Mouse (Mus musculus) lung, embryonic 16.5 days (tissue): ENCODE data around the gene 5730455P16Rik. TPM values are rescaled to one million over a fixed set of nuclear protein-coding genes. Genes with fewer than 3 reads are reported as not detected.
"Not testable (repeated sequence)": the region's sequence is repeated elsewhere in the genome, so short reads cannot be mapped to it uniquely, and the experiment has no call there.

Source experiments
- ATAC-seq: fragments of 200-750 bp; cut with Nextera tagmentation; 2 replicates; pipeline ENCODE4 v1.8.0; 2017; ENCODE audit warnings: low read depth, mild to moderate bottlenecking, moderate library complexity
- H3K27ac ChIP-seq: fragments of 300-500 bp; sonication (generic); 2 replicates; pipeline ENCODE4 v1.5.1; 2014; ENCODE audit warnings: mild to moderate bottlenecking, control low read depth, low read length
- H3K27me3 ChIP-seq: fragments of 300-500 bp; sonication (generic); 2 replicates; pipeline ENCODE4 v1.6.1; 2014; ENCODE audit warnings: low read depth, low read length, mixed read lengths; ENCODE audit not compliant: control insufficient read depth, insufficient read depth
- H3K36me3 ChIP-seq: fragments of 300-500 bp; sonication (generic); 2 replicates; pipeline ENCODE4 v1.6.1; 2014; ENCODE audit warnings: low read length; ENCODE audit not compliant: control insufficient read depth, insufficient read depth
- H3K4me1 ChIP-seq: fragments of 300-500 bp; sonication (generic); replicated peaks from 2 replicates; pipeline ENCODE4 v1.6.1; 2014; ENCODE audit warnings: low read length, mixed read lengths; ENCODE audit not compliant: control insufficient read depth, insufficient read depth
- H3K4me2 ChIP-seq: fragments of 300-500 bp; sonication (generic); 2 replicates; pipeline ENCODE4 v1.6.1; 2014; ENCODE audit warnings: low read depth, low read length, control low read depth
- H3K4me3 ChIP-seq: fragments of 300-500 bp; sonication (generic); 2 replicates; pipeline ENCODE4 v1.5.1; 2014; ENCODE audit warnings: mild to moderate bottlenecking, low read length, control low read depth
- H3K9ac ChIP-seq: fragments of 300-500 bp; sonication (generic); 2 replicates; pipeline ENCODE4 v1.6.1; 2014; ENCODE audit warnings: low read length, control low read depth
- H3K9me3 ChIP-seq: fragments of 300-500 bp; sonication (generic); 2 replicates; pipeline ENCODE4 v1.6.1; 2016; ENCODE audit warnings: low read length; ENCODE audit not compliant: control insufficient read depth
- WGBS: fragments of 180-500 bp; shearing (Covaris S2); extraction: QIAGEN DNeasy Blood & Tissue Kit; methylation state at CpG from one replicate; pipeline ENCODE4 v1.1.7; 2014; 5-methylcytosine and 5-hydroxymethylcytosine counted together
- polyA plus RNA-seq: library from polyadenylated mRNA; unstranded; fragments of >200 nt; fragmentation: Nextera tagmentation; extraction: Ambion mirVana; gene quantifications from 2 replicates; pipeline ENCODE4 v1.2.1, GENCODE M21; 2015

5730455P16Rik gene
- 17.5 and 19.4 TPM in 2 replicates for polyA plus RNA-seq

- no peaks in the 10 kb centered on the region for H3K9me3 ChIP-seq
- H3K27me3 ChIP-seq: no peaks in the 10 kb centered on the region
- peak; percentile 87 for ATAC-seq
- peak within 1 kb of the TSS; percentile 96 for H3K9ac ChIP-seq
- peak within 1 kb of the TSS; percentile 90 for H3K4me2 ChIP-seq
- H3K4me3 ChIP-seq: peak within 1 kb of the TSS; percentile 89
- peak within 1 kb of the TSS; percentile 71 for H3K27ac ChIP-seq
- 2% methylated on average over 30 of the region's 43 CpGs for WGBS
- H3K36me3 ChIP-seq: peaks cover 9% of the 10 kb centered on the region
- H3K4me1 ChIP-seq: peaks cover 10% of the 10 kb centered on the region; the same call in 1 of the 2 replicates
Observed at GRCm38 (mm10) chr11:80377712-80378451, at the start of gene 5730455P16Rik. TSS of gene 5730455P16Rik (minus strand) at chr11:80378034.

- H3K27ac ChIP-seq, H3K4me2 ChIP-seq, H3K4me1 ChIP-seq, ATAC-seq, H3K36me3 ChIP-seq, H3K9me3 ChIP-seq, H3K27me3 ChIP-seq, H3K9ac ChIP-seq, H3K4me3 ChIP-seq: not testable (repeated sequence)
- 76% methylated on average over 16 of the region's 16 CpGs for WGBS
Observed at GRCm38 (mm10) chr11:80426029-80426813, 48.4 kb upstream of the 5730455P16Rik start.

GRCm38 (mm10) chr11:80425247-80425778 lies 47.5 kb upstream of the 5730455P16Rik start:
- ATAC-seq: no peak
- H3K4me1 ChIP-seq: peaks cover 5% of the 10 kb centered on the region
- no peak overlapping the region for H3K27ac ChIP-seq
- H3K9ac ChIP-seq: no peak overlapping the region
- H3K27me3 ChIP-seq: no peaks in the 10 kb centered on the region
- H3K9me3 ChIP-seq: no peaks in the 10 kb centered on the region
- 60% methylated on average over 5 of the region's 5 CpGs for WGBS
- no peaks in the 10 kb centered on the region for H3K36me3 ChIP-seq
- H3K4me3 ChIP-seq: no peak overlapping the region
- no peak overlapping the region for H3K4me2 ChIP-seq

- H3K9ac ChIP-seq: no peak overlapping the region
- no peaks in the 10 kb centered on the region for H3K27me3 ChIP-seq
- H3K4me3 ChIP-seq: no peak overlapping the region
- peaks cover 2% of the 10 kb centered on the region for H3K4me1 ChIP-seq
- no peak overlapping the region for H3K4me2 ChIP-seq
- ATAC-seq: no peak
- no peak overlapping the region for H3K27ac ChIP-seq
- no peaks in the 10 kb centered on the region for H3K36me3 ChIP-seq
- H3K9me3 ChIP-seq: no peaks in the 10 kb centered on the region
- 77% methylated on average over 2 of the region's 2 CpGs for WGBS
Observed at GRCm38 (mm10) chr11:80424691-80425090, 46.9 kb upstream of the 5730455P16Rik start.

- 75% methylated on average over 7 of the region's 7 CpGs for WGBS
- peaks cover 5% of the 10 kb centered on the region for H3K9me3 ChIP-seq
- H3K36me3 ChIP-seq: peaks cover 7% of the 10 kb centered on the region
- H3K27me3 ChIP-seq: no peaks in the 10 kb centered on the region
- H3K9ac ChIP-seq: no peak overlapping the region
- no peak overlapping the region for H3K4me2 ChIP-seq
- H3K4me3 ChIP-seq: no peak overlapping the region
- no peaks in the 10 kb centered on the region for H3K4me1 ChIP-seq
- no peak for ATAC-seq
- no peak overlapping the region for H3K27ac ChIP-seq
Observed at GRCm38 (mm10) chr11:80421421-80422047, 43.7 kb upstream of the 5730455P16Rik start.

GRCm38 (mm10) chr11:80420202-80420984 lies 42.6 kb upstream of the 5730455P16Rik start:
- Histone ChIP-seq H3K4me3 (no peak overlapping the region), H3K36me3 (peaks cover 12% of the 10 kb centered on the region), H3K4me1 (no peaks in the 10 kb centered on the region), H3K27me3 (no peaks in the 10 kb centered on the region), H3K27ac (no peak overlapping the region), H3K4me2 (no peak overlapping the region), H3K9ac (no peak overlapping the region), H3K9me3 (peaks cover 5% of the 10 kb centered on the region)
- no peak for ATAC-seq
- 53% methylated on average over 2 of the region's 2 CpGs for WGBS

GRCm38 (mm10) chr11:80419743-80420142 lies 41.9 kb upstream of the 5730455P16Rik start:
- no peak overlapping the region for H3K4me3 ChIP-seq
- no peak overlapping the region for H3K27ac ChIP-seq
- H3K36me3 ChIP-seq: peaks cover 17% of the 10 kb centered on the region
- no peak overlapping the region for H3K4me2 ChIP-seq
- H3K9me3 ChIP-seq: peaks cover 5% of the 10 kb centered on the region
- no peaks in the 10 kb centered on the region for H3K27me3 ChIP-seq
- ATAC-seq: no peak
- no peaks in the 10 kb centered on the region for H3K4me1 ChIP-seq
- no peak overlapping the region for H3K9ac ChIP-seq
- WGBS: 79% methylated on average over 1 of the region's 1 CpGs

- Histone ChIP-seq H3K27ac (no peak overlapping the region), H3K9me3 (peaks cover 5% of the 10 kb centered on the region), H3K9ac (no peak overlapping the region), H3K4me2 (no peak overlapping the region), H3K27me3 (no peaks in the 10 kb centered on the region), H3K4me1 (no peaks in the 10 kb centered on the region), H3K4me3 (no peak overlapping the region), H3K36me3 (peaks cover 19% of the 10 kb centered on the region)
- ATAC-seq: no peak
- WGBS: 89% methylated on average over 5 of the region's 5 CpGs
Observed at GRCm38 (mm10) chr11:80417085-80417484, 39.3 kb upstream of the 5730455P16Rik start.
